ENCODE assay signal across 9 mouse cellular contexts in the genomic region with DNA sequence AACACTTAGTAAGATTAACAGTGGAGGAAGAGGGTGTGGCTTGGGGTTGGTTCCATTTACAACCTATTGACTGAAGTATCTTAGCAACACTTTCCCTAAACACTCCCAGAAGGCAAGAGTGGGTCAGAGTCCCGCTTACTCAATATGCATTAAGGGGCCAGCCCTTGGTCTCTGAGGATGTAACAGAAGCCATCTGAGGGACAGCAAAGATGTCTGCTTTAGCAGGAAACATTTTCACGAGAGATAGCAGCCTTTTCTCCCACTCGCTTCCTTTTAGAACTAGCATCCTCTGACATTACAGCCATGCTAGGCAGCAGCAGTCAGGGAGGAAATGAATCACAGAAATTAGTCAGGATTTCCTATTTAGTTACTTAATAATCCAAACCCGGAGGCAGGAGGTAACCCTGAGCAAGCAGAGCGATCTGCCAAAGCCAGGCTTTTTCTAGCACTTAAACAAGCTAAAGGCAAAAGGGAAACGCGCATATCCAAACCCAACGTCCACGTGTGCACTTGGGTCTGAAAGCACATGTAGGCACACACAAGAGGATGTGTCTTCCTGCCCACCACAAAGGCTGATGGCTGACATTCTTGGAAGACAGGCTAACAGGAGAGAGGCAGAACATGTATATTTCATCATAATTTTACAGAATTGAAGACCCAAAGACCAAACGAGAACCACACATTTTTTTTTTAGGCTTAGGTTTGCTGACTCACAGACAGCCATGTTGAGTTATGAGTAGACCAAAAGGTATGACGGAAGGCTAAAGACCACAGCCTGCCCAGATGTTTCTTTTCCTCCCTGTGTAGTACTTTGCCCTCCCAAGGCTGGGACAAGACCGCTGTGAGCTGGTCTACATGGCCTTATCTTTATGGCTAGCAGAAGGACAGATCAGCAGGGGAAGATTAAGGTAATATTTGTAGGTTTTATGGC. TPM values are rescaled to one million over a fixed set of nuclear protein-coding genes. Genes with fewer than 3 reads are reported as not detected.
DNase-seq lines count a peak whose midpoint lies in the region; ATAC-seq lines count a peak whose summit lies in the region.
"Had no signal": no experiment of that assay in that cellular context is flagged by ENCODE, and none has a peak within 500 bp of the region (broad histone marks: within the 10 kb centered on the region; RNA-seq: fewer than 3 reads in every experiment).

No protein-coding gene starts in this region.

- no peak overlapping the region for H3K9ac ChIP-seq in lung, embryonic 15.5 days

- 46% methylated on average over 12 of the region's 12 CpGs for WGBS in lung, embryonic 15.5 days

- peak; percentile 53 to 60 for DNase-seq in lung, adult 18-20 months
- no peak for DNase-seq in lung, postnatal 14 days
- DNase-seq in R1 (ENCODE audit: low read depth, low spot score): peak; percentile 90
- peak; percentile 64 for DNase-seq in kidney, adult 11 months
- peak; percentile 81 for DNase-seq in yolk sac, embryonic 10.5 days (ENCODE audit: low spot score)
- no peak for DNase-seq in layer of hippocampus, adult 8-10 months (ENCODE audit: low spot score in 2 of 2)

- H3K9me3 ChIP-seq in lung, embryonic 15.5 days: peaks cover 2% of the 10 kb centered on the region; the same call in 1 of the 2 replicates

- H3K4me2 ChIP-seq in lung, embryonic 15.5 days: peak overlapping the region; percentile 21; the same call in 1 of the 2 replicates

- no peaks in the 10 kb centered on the region for H3K36me3 ChIP-seq in lung, embryonic 15.5 days

- H3K4me3 ChIP-seq in lung, embryonic 15.5 days: no peak overlapping the region

- ATAC-seq in erythroblast, adult 5-6 weeks (replicated peaks; ENCODE audit: low FRiP score, poor library complexity, severe bottlenecking): peak; percentile 61
- ATAC-seq in lung, embryonic 15.5 days (ENCODE audit: borderline replicate concordance, extremely low read depth, low FRiP score, low TSS enrichment): peak; percentile 64; the same call in 1 of the 2 replicates

- peak overlapping the region; percentile 83 for H3K27ac ChIP-seq in lung, embryonic 15.5 days

- H3K4me1 ChIP-seq in lung, embryonic 15.5 days: peaks cover 23% of the 10 kb centered on the region

- H3K27me3 ChIP-seq in lung, embryonic 15.5 days: no peaks in the 10 kb centered on the region

RNA-seq across cellular contexts. Expression of a gene that starts 37.7 kb away (rescaled TPM):
- total RNA-seq in erythroblast, adult 5-6 weeks (2015; ENCODE audit: low replicate concordance): not detected in 2 replicates
- total RNA-seq in erythroblast, adult 5-6 weeks (2017; ENCODE audit: low replicate concordance): not detected in 2 replicates
- not detected in 2 replicates for polyA plus RNA-seq in lung, embryonic 15.5 days (2015; fragmentation: Nextera tagmentation; extraction: Ambion mirVana)
- total RNA-seq in layer of hippocampus, adult 8-10 months (2022): not detected
- polyA plus RNA-seq: cortical plate, adult 2 months had no signal

RNA-seq across cellular contexts. Expression of a gene that starts 38.4 kb away (rescaled TPM):
- total RNA-seq in erythroblast, adult 5-6 weeks (2015; ENCODE audit: low replicate concordance): 10.0 and 19.2 TPM in 2 replicates
- total RNA-seq in erythroblast, adult 5-6 weeks (2017; ENCODE audit: low replicate concordance): 9.2 and 16.2 TPM in 2 replicates
- polyA plus RNA-seq in lung, embryonic 15.5 days (2015; fragmentation: Nextera tagmentation; extraction: Ambion mirVana): 29.9 and 30.8 TPM in 2 replicates
- total RNA-seq in layer of hippocampus, adult 8-10 months (2022): 10 to 100 TPM; 45.3 to 51.6 (median 47.1) TPM

Comparison
In these comparisons a context has a peak if more than half of its experiments do, and no peak if none do; other contexts are left out.
1. DNase-seq: peak in lung, adult 18-20 months (2 of 2), R1 (single experiment), kidney, adult 11 months (single experiment) and yolk sac, embryonic 10.5 days (single experiment); none in lung, postnatal 14 days (single experiment) and layer of hippocampus, adult 8-10 months (0 of 2).